In genomic region chr14:24794359-24794845, GRCm38 (mm10) we compare ENCODE assay signal across 11 mouse cellular contexts.
DNase-seq lines count a peak whose midpoint lies in the region; TF ChIP-seq lines count a peak whose summit lies in the region.
"Had no signal": no experiment of that assay in that cellular context is flagged by ENCODE, and none has a peak within 500 bp of the region (broad histone marks: within the 10 kb centered on the region; RNA-seq: fewer than 3 reads in every experiment).

No protein-coding gene starts in this region.

- H3K4me1 ChIP-seq in limb, embryonic 10.5 days = peaks cover 14% of the 10 kb centered on the region
- H3K4me1 ChIP-seq: heart, embryonic 15.5 days had no signal

- DNase-seq in gastrocnemius, adult 2 months = no peak
- no peak for DNase-seq in gastrocnemius, postnatal 4 days (ENCODE audit: low spot score in 2 of 2)
- DNase-seq in kidney, postnatal 10 days = peak; percentile 34
- DNase-seq in kidney, adult 9 months = no peak
- DNase-seq in cerebellum, adult 9-10 months = peak; percentile 57
- DNase-seq in limb, embryonic 10.5 days (ENCODE audit: low spot score) = no peak
- DNase-seq in spleen, postnatal 36 days (ENCODE audit: low spot score in 2 of 2) = no peak
- no peak for DNase-seq in urinary bladder, postnatal 25 days (ENCODE audit: low spot score)
- DNase-seq: layer of hippocampus, postnatal 36 days had no signal

- 73% methylated on average over 12 of the region's 12 CpGs for WGBS in limb, embryonic 10.5 days

- TF ChIP-seq CTCF in gastrocnemius, adult 2 months (IDR thresholded peaks at IDR 0.05) = no peak

- H3K27ac ChIP-seq in gastrocnemius, adult 2 months = peak overlapping the region; percentile 82
- H3K27ac ChIP-seq in limb, embryonic 10.5 days = peak overlapping the region; percentile 32
- H3K27ac ChIP-seq: kidney, postnatal 0 days had no signal

- H3K27me3 ChIP-seq in limb, embryonic 10.5 days (ENCODE audit: low read depth, poor library complexity, severe bottlenecking) = no peaks in the 10 kb centered on the region
- H3K27me3 ChIP-seq: heart, embryonic 15.5 days had no signal

- H3K9me3 ChIP-seq in limb, embryonic 10.5 days (replicated peaks) = no peaks in the 10 kb centered on the region
- H3K9me3 ChIP-seq: heart, embryonic 15.5 days had no signal

- no peak overlapping the region for H3K4me3 ChIP-seq in gastrocnemius, adult 2 months
- H3K4me3 ChIP-seq in limb, embryonic 10.5 days = no peak overlapping the region
- H3K4me3 ChIP-seq: heart, embryonic 15.5 days had no signal

- H3K36me3 ChIP-seq in limb, embryonic 10.5 days = no peaks in the 10 kb centered on the region
- H3K36me3 ChIP-seq: heart, embryonic 15.5 days had no signal

- intact Hi-C loops in gastrocnemius, adult 2 months (cut with DNase I) = no loop called here

Comparison
In these comparisons a context has a peak if more than half of its experiments do, and no peak if none do; other contexts are left out.
1. DNase-seq: peak in kidney, postnatal 10 days (single experiment) and cerebellum, adult 9-10 months (single experiment); none in gastrocnemius, adult 2 months (single experiment), gastrocnemius, postnatal 4 days (0 of 2), kidney, adult 9 months (single experiment), limb, embryonic 10.5 days (single experiment), spleen, postnatal 36 days (0 of 2) and urinary bladder, postnatal 25 days (single experiment).